Mouse (Mus musculus) liver, embryonic 14.5 days (tissue): ENCODE measurements at regions not wholly inside any gene's neighbourhood (a gene's known extent, or its start where the extent isn't known, plus 50 kb on each side); places are given as distances from the start of the nearest gene placed in this dataset.

ENCODE experiments used
- ATAC-seq: fragments of 200-750 bp; cut with Nextera tagmentation; 2 replicates; pipeline ENCODE4 v1.8.0; 2017; ENCODE audit warnings: moderate number of reproducible peaks, mild to moderate bottlenecking, moderate library complexity; ENCODE audit not compliant: insufficient read depth
- DNase-seq, 3 experiments: peaks; one replicate each; pipeline ENCODE4 v3.0.0-alpha.2; 2012 to 2013; ENCODE audit warnings: low read depth in 3 of 3, low spot score in 3 of 3
- H3K27ac ChIP-seq: fragments of 300-500 bp; sonication (generic); 2 replicates; pipeline ENCODE4 v1.5.1; 2014; ENCODE audit warnings: moderate library complexity, mild to moderate bottlenecking, control low read depth, inconsistent platforms
- H3K27me3 ChIP-seq: fragments of 300-500 bp; sonication (generic); 2 replicates; pipeline ENCODE4 v1.6.1; 2014; ENCODE audit warnings: mild to moderate bottlenecking, low read length, moderate library complexity; ENCODE audit not compliant: control insufficient read depth, insufficient read depth
- H3K36me3 ChIP-seq: fragments of 300-500 bp; sonication (generic); replicated peaks from 2 replicates; pipeline ENCODE4 v1.6.1; 2014; ENCODE audit warnings: low read depth; ENCODE audit not compliant: control insufficient read depth, insufficient read depth
- H3K4me1 ChIP-seq, 2 experiments: fragments of 200-500 bp in 1 of 2; fragments of 300-500 bp in 1 of 2; sonication (generic) in 1 of 2; replicated peaks; 2 replicates each; pipeline ENCODE4 v1.6.1; 2012 to 2014; ENCODE audit warnings: antibody characterized with exemption in 1 of 2, inconsistent platforms in 1 of 2, low read length in 1 of 2; ENCODE audit not compliant: control insufficient read depth in 2 of 2, insufficient read depth in 2 of 2
- H3K4me2 ChIP-seq: fragments of 300-500 bp; sonication (generic); 2 replicates; pipeline ENCODE4 v1.6.1; 2014; ENCODE audit warnings: low read depth, mild to moderate bottlenecking, control low read depth, moderate library complexity
- H3K4me3 ChIP-seq, 2 experiments: fragments of 200-500 bp in 1 of 2; fragments of 300-500 bp in 1 of 2; sonication (generic) in 1 of 2; 2 replicates each; pipeline ENCODE4 v1.5.1; 2012 to 2014; ENCODE audit warnings: low read depth in 2 of 2, low read length in 2 of 2, mild to moderate bottlenecking in 2 of 2, control low read depth in 1 of 2, inconsistent platforms in 1 of 2, moderate library complexity in 1 of 2; ENCODE audit not compliant: insufficient read depth in 1 of 2
- H3K9ac ChIP-seq: fragments of 300-500 bp; sonication (generic); replicated peaks from 2 replicates; pipeline ENCODE4 v1.6.1; 2014; ENCODE audit warnings: mild to moderate bottlenecking, control low read depth, moderate library complexity
- H3K9me3 ChIP-seq: fragments of 300-500 bp; sonication (generic); 2 replicates; pipeline ENCODE4 v1.6.1; 2016; ENCODE audit warnings: low read length, mixed read lengths; ENCODE audit not compliant: control insufficient read depth
- CTCF ChIP-seq: IDR thresholded peaks from 2 replicates; pipeline ENCODE4 v1.5.1; 2016; ENCODE audit warnings: antibody characterized with exemption, low read depth, control low read depth
- EP300 ChIP-seq: IDR thresholded peaks from 2 replicates; pipeline ENCODE4 v1.6.1; 2016; ENCODE audit warnings: antibody characterized with exemption, low read depth
- WGBS: fragments of 180-500 bp; shearing (Covaris S2); extraction: QIAGEN DNeasy Blood & Tissue Kit; methylation state at CpG from one replicate; pipeline ENCODE4 v1.1.7; 2014; ENCODE audit not compliant: insufficient replicate concordance; 5-methylcytosine and 5-hydroxymethylcytosine counted together

GRCm38 (mm10) chr2:50669297-50669696 lies 372.7 kb upstream of the Mmadhc start:
- TF ChIP-seq EP300 (no peak), CTCF (no peak)
- H3K4me2 ChIP-seq = no peak overlapping the region
- H3K4me3 ChIP-seq = no peak overlapping the region
- no peak overlapping the region for H3K27ac ChIP-seq
- DNase-seq = no peak
- 0 out of 4 replicates have a peak, but pooled peaks cover 0 to 2% of the 10 kb centered on the region in 2 experiments for H3K4me1 ChIP-seq
- H3K9ac ChIP-seq = no peak overlapping the region
- no peaks in the 10 kb centered on the region for H3K27me3 ChIP-seq
- no peaks in the 10 kb centered on the region for H3K9me3 ChIP-seq
- no peak for ATAC-seq
- H3K36me3 ChIP-seq = no peaks in the 10 kb centered on the region

- no peak for ATAC-seq
- TF ChIP-seq CTCF (no peak), EP300 (no peak)
- H3K9ac ChIP-seq = no peak overlapping the region
These were observed 372.2 kb upstream of the Mmadhc start for GRCm38 (mm10) chr2:50668789-50669188.

GRCm38 (mm10) chr2:50667180-50667579 lies 370.6 kb upstream of the Mmadhc start:
- no peak for DNase-seq
- Histone ChIP-seq H3K9me3 (no peaks in the 10 kb centered on the region), H3K9ac (no peak overlapping the region), H3K4me1 (0 out of 4 replicates have a peak, but pooled peaks cover 0 to 2% of the 10 kb centered on the region in 2 experiments), H3K4me2 (no peak overlapping the region), H3K4me3 (no peak overlapping the region), H3K27ac (no peak overlapping the region), H3K36me3 (no peaks in the 10 kb centered on the region), H3K27me3 (no peaks in the 10 kb centered on the region)
- no peak for ATAC-seq
- TF ChIP-seq CTCF (no peak), EP300 (no peak)
- whole genome bisulfite sequencing = 37% methylated on average over 3 of the region's 3 CpGs

More at GRCm38 (mm10) chr2:50668789-50669188, 372.2 kb upstream of the Mmadhc start:
- 43% methylated on average over 1 of the region's 1 CpGs for WGBS
- Histone ChIP-seq H3K9me3 (no peaks in the 10 kb centered on the region), H3K27me3 (no peaks in the 10 kb centered on the region), H3K36me3 (no peaks in the 10 kb centered on the region), H3K4me1 (0 out of 4 replicates have a peak, but pooled peaks cover 0 to 2% of the 10 kb centered on the region in 2 experiments), H3K4me2 (no peak overlapping the region), H3K27ac (no peak overlapping the region), H3K4me3 (no peak overlapping the region)
- no peak for DNase-seq

GRCm38 (mm10) chr2:50662504-50662903 lies 365.9 kb upstream of the Mmadhc start:
- Histone ChIP-seq H3K9me3 (no peaks in the 10 kb centered on the region), H3K36me3 (no peaks in the 10 kb centered on the region), H3K27ac (no peak overlapping the region), H3K4me1 (no peaks in the 10 kb centered on the region), H3K27me3 (no peaks in the 10 kb centered on the region), H3K4me3 (no peak overlapping the region), H3K4me2 (no peak overlapping the region), H3K9ac (no peak overlapping the region)
- TF ChIP-seq EP300 (no peak), CTCF (no peak)
- no peak for DNase-seq
- no peak for ATAC-seq
- 50% methylated on average over 1 of the region's 1 CpGs for WGBS

- Histone ChIP-seq H3K27ac (no peak overlapping the region), H3K4me1 (no peaks in the 10 kb centered on the region), H3K4me2 (no peak overlapping the region), H3K4me3 (no peak overlapping the region), H3K9me3 (no peaks in the 10 kb centered on the region), H3K27me3 (no peaks in the 10 kb centered on the region), H3K9ac (no peak overlapping the region), H3K36me3 (no peaks in the 10 kb centered on the region)
- WGBS = 47% methylated on average over 2 of the region's 2 CpGs
- no peak for TF ChIP-seq CTCF
- no peak for TF ChIP-seq EP300
- ATAC-seq (no peak), DNase-seq (no peak)
These were observed 363.4 kb upstream of the Mmadhc start for GRCm38 (mm10) chr2:50660000-50660399.

GRCm38 (mm10) chr2:50657826-50658225 lies 361.2 kb upstream of the Mmadhc start:
- DNase-seq (no peak), ATAC-seq (no peak)
- Histone ChIP-seq H3K9me3 (no peaks in the 10 kb centered on the region), H3K9ac (no peak overlapping the region), H3K4me3 (no peak overlapping the region), H3K27me3 (no peaks in the 10 kb centered on the region), H3K27ac (no peak overlapping the region), H3K36me3 (no peaks in the 10 kb centered on the region), H3K4me1 (no peaks in the 10 kb centered on the region), H3K4me2 (no peak overlapping the region)
- TF ChIP-seq CTCF = no peak
- TF ChIP-seq EP300 = no peak
- WGBS = 68% methylated on average over 7 of the region's 7 CpGs
